Mouse (Mus musculus): ENCODE results near the gene 2310057M21Rik.

2310057M21Rik gene

GRCm38 (mm10) chr7:131318340-131318739, 44.2 kb downstream of the 2310057M21Rik start:
- DNase-seq, result no peak

GRCm38 (mm10) chr7:131317587-131317986, 45.0 kb downstream of the 2310057M21Rik start:
- no peak for DNase-seq

- no peak for DNase-seq
Measured at GRCm38 (mm10) chr7:131314493-131314892, 48.1 kb downstream of the 2310057M21Rik start.

GRCm38 (mm10) chr7:131306733-131307132, 55.8 kb downstream of the 2310057M21Rik start:
- DNase-seq, result no peak

GRCm38 (mm10) chr7:131303340-131303739, 59.2 kb downstream of the 2310057M21Rik start:
- DNase-seq, result no peak

- peak; percentile 14 for DNase-seq
Measured at GRCm38 (mm10) chr7:131297151-131297550, 65.4 kb downstream of the 2310057M21Rik start.
